Mouse (Mus musculus): ENCODE measurements at regions not wholly inside any gene's neighbourhood (a gene's known extent, or its start where the extent isn't known, plus 50 kb on each side); places are given as distances from the start of the nearest gene placed in this dataset.

DNA sequence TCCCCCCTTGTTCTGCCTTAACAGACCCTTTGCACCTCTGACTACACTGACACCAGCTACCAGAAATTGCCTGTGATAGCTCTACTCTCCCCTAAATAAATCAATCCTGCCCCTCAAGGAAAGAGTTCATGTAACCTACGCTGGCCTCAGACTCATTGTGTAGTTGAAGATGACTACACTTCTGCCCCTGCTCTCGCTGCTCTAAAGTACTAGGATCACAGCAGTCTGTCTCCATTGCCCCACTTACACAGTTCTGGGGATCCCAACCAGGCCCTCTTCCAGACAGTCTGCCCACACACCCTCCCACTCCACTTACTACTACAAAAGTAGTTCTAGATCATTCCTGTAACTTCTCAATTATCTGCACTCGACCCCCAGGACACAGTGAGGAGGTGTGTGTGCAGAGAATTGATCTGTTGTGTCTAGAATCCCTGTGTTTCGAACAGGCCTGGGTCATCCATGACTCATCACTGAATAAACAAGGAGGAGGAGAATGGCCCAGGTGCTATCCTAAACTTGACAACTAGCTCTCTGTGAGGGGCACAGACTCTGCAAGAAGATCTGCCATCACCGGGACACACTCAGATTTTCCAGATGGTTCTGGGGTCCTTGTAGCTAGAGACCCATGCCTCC is 160.1 kb upstream of the Dynlrb2 start:
- 68% methylated on average over 5 of the region's 5 CpGs for WGBS
- no peak for ATAC-seq (ENCODE audit: insufficient read depth, low FRiP score, low read depth)
- Histone ChIP-seq H3K4me3 (replicated peaks) (no peak overlapping the region), H3K27ac (no peak overlapping the region), H3K27me3 (replicated peaks) (no peaks in the 10 kb centered on the region), H3K4me1 (no peaks in the 10 kb centered on the region), H3K9ac (no peak overlapping the region), H3K36me3 (no peaks in the 10 kb centered on the region), H3K9me3 (no peaks in the 10 kb centered on the region), H3K4me2 (no peak overlapping the region)

DNA sequence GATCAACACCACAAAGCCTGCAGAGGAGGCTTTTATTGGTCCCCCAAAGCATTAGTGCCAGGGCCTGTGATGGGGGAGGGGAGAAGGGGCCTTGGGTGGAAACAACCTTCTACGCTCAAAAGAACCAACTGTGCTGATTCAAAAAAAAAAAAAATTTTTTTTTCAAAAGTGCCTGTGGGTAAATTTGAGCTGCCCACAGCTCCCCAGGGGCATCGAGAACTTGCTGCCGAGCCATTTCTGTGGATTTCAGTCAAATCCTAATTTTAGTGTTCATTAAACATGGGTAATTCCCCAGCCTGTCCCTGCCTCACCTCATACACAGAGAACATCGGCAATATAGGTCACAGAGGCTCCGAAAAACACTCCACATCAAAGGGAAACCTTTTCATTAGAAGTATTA is 161.2 kb upstream of the Dynlrb2 start:
- 81% methylated on average over 5 of the region's 5 CpGs for WGBS

DNA sequence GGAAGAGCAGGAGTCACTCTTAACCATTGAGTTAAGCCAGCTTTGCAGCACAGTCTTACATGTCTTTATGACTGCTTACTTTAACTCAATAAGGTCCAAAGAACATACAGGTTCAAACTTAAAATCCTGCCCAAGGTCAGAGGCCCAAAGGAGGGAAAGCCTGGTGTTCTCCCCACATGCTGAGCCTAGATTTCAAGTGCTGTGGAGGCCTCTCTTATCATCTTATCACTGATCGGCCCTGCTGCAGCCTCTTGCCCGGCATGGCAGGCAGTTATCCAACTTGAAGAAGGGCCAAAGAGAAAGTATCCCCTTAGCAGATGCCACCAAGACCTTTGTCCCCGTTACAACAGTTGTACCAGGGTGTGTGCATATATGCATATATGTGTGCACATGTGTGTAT is 170.0 kb upstream of the Dynlrb2 start:
- no peak for ATAC-seq (ENCODE audit: insufficient read depth, low FRiP score, low read depth)
- WGBS, result 68% methylated on average over 3 of the region's 3 CpGs
- no peaks in the 10 kb centered on the region for H3K4me1 ChIP-seq
- no peak overlapping the region for H3K4me2 ChIP-seq
- H3K27ac ChIP-seq, result no peak overlapping the region
- H3K4me3 ChIP-seq (replicated peaks), result no peak overlapping the region
- no peak overlapping the region for H3K9ac ChIP-seq
- no peaks in the 10 kb centered on the region for H3K9me3 ChIP-seq
- H3K36me3 ChIP-seq, result no peaks in the 10 kb centered on the region
- H3K27me3 ChIP-seq (replicated peaks), result no peaks in the 10 kb centered on the region

More for the DNA sequence above, 161.2 kb upstream of the Dynlrb2 start:
- no peak overlapping the region for H3K4me3 ChIP-seq (replicated peaks)
- no peak overlapping the region for H3K9ac ChIP-seq
- H3K27me3 ChIP-seq (replicated peaks), result no peaks in the 10 kb centered on the region
- no peaks in the 10 kb centered on the region for H3K36me3 ChIP-seq
- no peaks in the 10 kb centered on the region for H3K4me1 ChIP-seq
- no peak overlapping the region for H3K4me2 ChIP-seq
- H3K27ac ChIP-seq, result no peak overlapping the region
- no peak for ATAC-seq (ENCODE audit: insufficient read depth, low FRiP score, low read depth)
- H3K9me3 ChIP-seq, result no peaks in the 10 kb centered on the region

DNA sequence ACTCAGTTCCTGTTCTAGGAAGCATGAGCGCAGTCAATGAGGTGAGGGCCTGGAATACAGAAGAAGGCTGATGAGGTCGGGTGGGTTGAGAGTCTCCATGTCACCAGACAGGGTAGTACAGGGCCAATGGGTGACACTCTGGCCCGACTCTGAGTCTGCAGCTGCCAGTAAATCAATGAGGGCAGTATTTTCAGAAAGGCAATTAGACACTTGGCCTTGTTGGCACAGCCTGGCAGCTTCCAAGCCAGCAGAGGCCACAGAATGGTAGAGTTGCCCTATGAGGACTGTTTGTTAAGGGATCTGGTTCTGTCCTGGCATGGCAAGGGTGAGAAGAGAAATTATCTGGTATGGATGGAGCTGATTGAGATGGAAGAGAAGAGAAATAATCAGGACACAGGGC is 170.7 kb upstream of the Dynlrb2 start:
- no peak overlapping the region for H3K9ac ChIP-seq
- WGBS, result 74% methylated on average over 3 of the region's 3 CpGs

DNA sequence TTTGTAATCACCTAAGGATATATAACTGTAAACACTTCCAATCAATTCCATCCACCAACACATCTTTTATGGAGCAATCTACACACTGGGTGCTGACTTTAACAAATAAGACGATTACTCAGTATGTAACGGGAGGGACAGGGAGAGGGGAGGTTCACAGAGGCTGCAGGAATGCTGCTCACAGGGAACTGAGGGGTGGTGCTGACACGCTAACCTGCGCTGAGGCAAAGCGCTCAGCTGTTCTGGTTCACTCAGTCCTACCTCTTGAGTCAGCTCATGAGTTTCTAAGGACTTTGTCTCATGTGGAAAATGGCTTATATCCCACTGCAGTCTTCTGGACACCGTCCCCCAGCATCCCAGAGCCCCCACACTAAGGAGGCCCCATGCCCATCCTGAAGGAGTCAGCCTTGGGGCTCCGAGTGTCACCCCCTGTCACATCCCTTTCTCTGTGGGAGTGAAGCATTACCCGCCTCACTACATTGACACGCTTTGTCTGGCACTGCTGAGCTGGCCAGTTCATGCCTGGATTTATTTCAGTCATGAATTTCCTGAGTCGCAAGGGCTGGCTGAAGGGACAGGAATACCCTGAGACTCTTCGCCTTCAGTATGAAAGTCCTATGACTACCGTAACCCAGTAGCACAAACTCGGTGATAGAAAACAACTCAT is 184.6 kb upstream of the Dynlrb2 start:
- WGBS, result 80% methylated on average over 13 of the region's 13 CpGs
- Histone ChIP-seq H3K4me1 (no peaks in the 10 kb centered on the region), H3K9me3 (no peaks in the 10 kb centered on the region), H3K27me3 (replicated peaks) (no peaks in the 10 kb centered on the region), H3K27ac (no peak overlapping the region), H3K36me3 (no peaks in the 10 kb centered on the region), H3K4me3 (replicated peaks) (no peak overlapping the region), H3K4me2 (no peak overlapping the region), H3K9ac (no peak overlapping the region)
- no peak for ATAC-seq (ENCODE audit: insufficient read depth, low FRiP score, low read depth)

More for the DNA sequence above, 170.7 kb upstream of the Dynlrb2 start:
- no peak for ATAC-seq (ENCODE audit: insufficient read depth, low FRiP score, low read depth)
- H3K27ac ChIP-seq, result no peak overlapping the region
- no peaks in the 10 kb centered on the region for H3K27me3 ChIP-seq (replicated peaks)
- no peaks in the 10 kb centered on the region for H3K36me3 ChIP-seq
- no peaks in the 10 kb centered on the region for H3K9me3 ChIP-seq
- H3K4me1 ChIP-seq, result no peaks in the 10 kb centered on the region
- no peak overlapping the region for H3K4me3 ChIP-seq (replicated peaks)
- H3K4me2 ChIP-seq, result no peak overlapping the region

DNA sequence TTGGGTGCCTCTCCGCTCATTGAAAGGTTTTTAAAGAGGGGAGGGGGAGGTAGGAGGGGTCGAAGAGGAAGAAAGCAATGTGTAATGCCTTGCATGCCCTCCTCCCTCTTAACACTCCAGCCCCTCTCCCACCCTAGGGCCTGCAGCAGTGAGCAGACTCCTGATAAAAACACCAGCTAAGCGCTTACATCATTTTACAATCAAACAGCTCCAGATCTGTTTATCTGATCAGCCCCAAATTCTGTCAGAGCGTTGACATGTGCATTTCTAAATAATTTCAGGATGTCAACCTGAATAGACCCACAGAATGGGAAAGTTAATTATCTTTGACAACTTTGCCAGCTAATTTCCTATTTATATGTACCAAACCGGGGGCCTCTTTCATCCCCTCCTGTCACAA is 189.4 kb upstream of the Dynlrb2 start:
- Histone ChIP-seq H3K4me2 (no peak overlapping the region), H3K27ac (no peak overlapping the region), H3K36me3 (no peaks in the 10 kb centered on the region), H3K4me3 (replicated peaks) (no peak overlapping the region), H3K9ac (no peak overlapping the region), H3K27me3 (replicated peaks) (no peaks in the 10 kb centered on the region), H3K4me1 (no peaks in the 10 kb centered on the region), H3K9me3 (no peaks in the 10 kb centered on the region)
- no peak for ATAC-seq (ENCODE audit: insufficient read depth, low FRiP score, low read depth)
- WGBS, result 40% methylated on average over 5 of the region's 5 CpGs

DNA sequence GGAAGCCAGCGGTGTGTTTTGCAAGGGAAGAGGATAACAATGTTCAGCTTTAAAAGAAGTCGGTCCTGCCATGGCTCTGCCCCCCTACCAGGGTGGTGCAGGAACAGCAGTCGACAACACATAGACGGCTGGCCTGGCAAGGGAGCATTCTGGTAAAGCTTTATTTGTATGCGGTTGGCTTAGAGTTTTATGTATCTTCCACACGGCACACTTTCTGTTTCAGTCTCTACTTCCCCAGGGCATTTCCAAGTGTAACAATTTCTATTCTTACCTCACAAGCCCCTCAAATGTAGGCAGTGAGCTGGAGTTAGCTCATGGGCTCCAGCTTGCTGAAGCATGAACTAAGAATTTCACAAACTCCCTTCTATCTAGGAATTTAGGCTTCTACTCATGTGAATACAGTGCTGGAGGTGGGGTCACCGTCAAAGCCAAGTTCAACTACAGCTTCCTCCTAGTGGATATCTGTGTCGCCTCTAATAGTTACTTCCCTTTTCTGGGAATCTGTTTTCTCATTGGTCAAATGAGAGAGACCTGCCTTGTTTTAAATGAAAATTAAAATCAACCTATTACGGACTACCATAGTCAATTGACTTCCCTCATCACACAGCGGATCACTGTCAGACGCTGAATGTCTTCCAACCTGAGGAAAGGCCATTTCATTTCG is 190.2 kb upstream of the Dynlrb2 start:
- WGBS, result 89% methylated on average over 12 of the region's 12 CpGs
- no peak for ATAC-seq (ENCODE audit: insufficient read depth, low FRiP score, low read depth)
- H3K4me1 ChIP-seq, result no peaks in the 10 kb centered on the region

DNA sequence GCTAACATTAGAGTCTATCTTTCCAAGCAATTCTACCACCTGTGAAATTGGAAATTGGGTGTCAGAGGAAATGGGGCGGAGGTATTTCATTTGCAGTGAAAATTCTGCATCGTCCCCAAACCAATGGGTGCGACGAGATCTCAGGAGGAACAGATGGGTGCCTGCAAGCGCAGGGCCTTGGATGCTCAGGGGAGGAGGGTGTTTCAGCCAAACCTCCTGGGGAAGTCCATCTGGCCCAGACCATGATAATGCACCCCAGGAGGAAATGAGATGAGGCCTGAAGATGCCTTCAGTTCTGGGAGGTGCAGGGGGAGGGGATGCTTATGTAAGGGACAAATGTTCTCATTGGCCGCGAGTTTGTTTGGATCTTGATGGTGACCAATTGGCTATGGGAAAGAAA is 205.9 kb upstream of the Dynlrb2 start:
- Histone ChIP-seq H3K4me2 (no peak overlapping the region), H3K36me3 (no peaks in the 10 kb centered on the region), H3K4me1 (no peaks in the 10 kb centered on the region), H3K4me3 (replicated peaks) (no peak overlapping the region), H3K9me3 (no peaks in the 10 kb centered on the region), H3K27ac (no peak overlapping the region), H3K9ac (no peak overlapping the region), H3K27me3 (replicated peaks) (no peaks in the 10 kb centered on the region)
- WGBS, result 94% methylated on average over 7 of the region's 7 CpGs
- no peak for ATAC-seq (ENCODE audit: insufficient read depth, low FRiP score, low read depth)

More for the DNA sequence above, 190.2 kb upstream of the Dynlrb2 start:
- Histone ChIP-seq H3K4me3 (replicated peaks) (no peak overlapping the region), H3K27me3 (replicated peaks) (no peaks in the 10 kb centered on the region), H3K9ac (no peak overlapping the region), H3K4me2 (no peak overlapping the region), H3K36me3 (no peaks in the 10 kb centered on the region), H3K9me3 (no peaks in the 10 kb centered on the region), H3K27ac (no peak overlapping the region)

DNA sequence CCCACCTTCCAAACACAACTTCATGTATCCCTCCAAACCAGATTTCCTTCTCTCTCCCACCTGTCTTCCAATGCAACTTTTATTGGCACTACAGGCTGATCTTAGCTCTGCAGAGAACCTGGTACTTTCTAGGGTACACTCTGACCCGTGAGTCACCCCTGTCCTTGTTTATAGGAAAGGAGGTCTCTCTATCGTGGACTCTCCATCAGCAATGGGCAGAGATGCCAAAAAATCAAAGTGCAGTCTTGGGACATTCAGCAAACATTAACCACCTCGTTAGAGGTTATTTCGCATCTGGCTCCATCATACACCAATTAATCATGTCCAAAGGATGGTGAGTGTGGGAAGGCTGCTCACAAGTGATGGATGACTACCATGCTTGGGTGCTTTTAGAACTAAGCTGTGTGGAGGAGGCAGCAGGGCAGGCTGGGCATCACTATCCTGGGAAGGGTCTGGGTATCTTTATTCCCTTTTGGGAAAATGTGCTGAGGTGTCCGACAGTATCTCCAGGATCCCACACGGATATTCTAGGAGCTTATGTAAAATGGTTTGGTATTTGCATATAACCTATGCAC is 214.0 kb upstream of the Dynlrb2 start:
- Histone ChIP-seq H3K9me3 (no peaks in the 10 kb centered on the region), H3K36me3 (no peaks in the 10 kb centered on the region), H3K4me3 (replicated peaks) (no peak overlapping the region), H3K9ac (no peak overlapping the region), H3K27ac (no peak overlapping the region), H3K4me2 (no peak overlapping the region), H3K27me3 (replicated peaks) (no peaks in the 10 kb centered on the region), H3K4me1 (no peaks in the 10 kb centered on the region)
- no peak for ATAC-seq (ENCODE audit: insufficient read depth, low FRiP score, low read depth)
- 58% methylated on average over 6 of the region's 6 CpGs for WGBS

DNA sequence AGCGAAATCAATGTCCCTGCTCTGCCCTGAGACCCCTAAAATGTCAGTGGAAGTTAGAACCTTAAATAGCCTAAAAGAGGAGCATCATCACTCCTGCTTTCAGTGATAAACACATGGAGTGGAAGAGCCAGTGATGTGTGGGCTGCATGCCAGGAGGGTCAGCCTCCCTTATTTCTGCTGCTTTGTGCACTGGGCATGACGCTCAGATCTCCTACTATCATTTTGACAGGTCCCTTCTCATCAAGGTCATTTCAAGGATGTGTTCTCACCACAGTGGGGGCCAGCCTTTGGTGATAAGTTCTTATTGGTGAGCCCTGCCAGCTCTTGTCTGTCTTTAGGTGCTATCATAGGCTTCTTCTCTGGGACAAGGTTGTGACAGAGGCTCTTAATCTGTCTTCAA is 215.5 kb upstream of the Dynlrb2 start:
- Histone ChIP-seq H3K36me3 (no peaks in the 10 kb centered on the region), H3K9ac (no peak overlapping the region)
- 60% methylated on average over 2 of the region's 2 CpGs for WGBS

DNA sequence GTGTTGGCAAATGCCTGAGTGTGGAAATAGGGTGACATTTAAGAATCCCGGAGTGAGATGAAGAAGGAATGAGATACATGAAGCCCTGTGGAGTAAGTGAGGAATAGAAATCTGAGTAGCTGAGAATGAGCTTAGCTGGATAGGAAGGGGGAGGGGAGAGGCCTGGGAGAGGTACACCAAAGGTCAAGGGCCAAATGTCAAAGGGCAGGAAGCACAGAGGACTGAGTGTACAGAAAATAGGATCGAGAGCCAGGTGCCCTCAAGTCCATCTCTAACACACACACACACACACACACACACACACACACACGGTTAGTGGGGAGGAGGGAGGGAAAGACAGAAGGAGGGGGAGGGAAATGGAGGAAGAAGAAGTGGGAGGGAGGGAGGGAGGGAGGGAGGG is 220.8 kb upstream of the Dynlrb2 start:
- H3K27me3 ChIP-seq (replicated peaks), result no peaks in the 10 kb centered on the region
- H3K27ac ChIP-seq, result no peak overlapping the region
- H3K4me1 ChIP-seq, result no peaks in the 10 kb centered on the region
- no peak for ATAC-seq (ENCODE audit: insufficient read depth, low FRiP score, low read depth)
- H3K9ac ChIP-seq, result no peak overlapping the region
- no peak overlapping the region for H3K4me2 ChIP-seq
- 35% methylated on average over 2 of the region's 3 CpGs for WGBS
- no peak overlapping the region for H3K4me3 ChIP-seq (replicated peaks)
- no peaks in the 10 kb centered on the region for H3K36me3 ChIP-seq
- H3K9me3 ChIP-seq, result no peaks in the 10 kb centered on the region

More for the DNA sequence above, 215.5 kb upstream of the Dynlrb2 start:
- H3K4me2 ChIP-seq, result no peak overlapping the region
- H3K4me3 ChIP-seq (replicated peaks), result no peak overlapping the region
- H3K27ac ChIP-seq, result no peak overlapping the region
- no peaks in the 10 kb centered on the region for H3K9me3 ChIP-seq
- H3K4me1 ChIP-seq, result no peaks in the 10 kb centered on the region
- ATAC-seq (ENCODE audit: insufficient read depth, low FRiP score, low read depth), result no peak
- H3K27me3 ChIP-seq (replicated peaks), result no peaks in the 10 kb centered on the region

DNA sequence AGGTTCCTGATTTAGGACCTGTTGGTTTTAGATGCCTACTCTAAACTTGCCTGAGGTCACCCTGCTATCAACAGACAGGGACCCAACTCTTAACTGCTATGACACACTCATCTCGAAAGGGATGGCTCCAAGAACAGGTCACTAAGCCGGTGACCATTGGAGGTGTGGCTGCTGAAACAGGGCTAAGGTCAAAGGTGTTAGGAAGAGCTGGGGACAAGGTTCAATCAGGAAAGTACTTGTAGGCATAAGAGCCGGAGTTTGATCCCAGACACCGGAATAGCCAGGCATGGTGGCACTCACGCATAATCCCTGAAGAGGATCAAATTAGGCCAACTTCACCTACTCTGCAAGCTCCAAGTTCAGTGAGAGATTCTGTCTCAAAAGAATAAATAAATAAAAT is 222.4 kb upstream of the Dynlrb2 start:
- no peak overlapping the region for H3K4me3 ChIP-seq (replicated peaks)
- no peak for ATAC-seq (ENCODE audit: insufficient read depth, low FRiP score, low read depth)
- H3K9me3 ChIP-seq, result no peaks in the 10 kb centered on the region
- WGBS, result 87% methylated on average over 5 of the region's 5 CpGs
- H3K4me1 ChIP-seq, result no peaks in the 10 kb centered on the region
- H3K27ac ChIP-seq, result no peak overlapping the region
- no peak overlapping the region for H3K4me2 ChIP-seq
- H3K9ac ChIP-seq, result no peak overlapping the region
- H3K36me3 ChIP-seq, result no peaks in the 10 kb centered on the region
- H3K27me3 ChIP-seq (replicated peaks), result no peaks in the 10 kb centered on the region

Measured in stomach, embryonic 15.5 days (tissue).